Mouse (Mus musculus): ENCODE measurements around the gene Sec22b. TPM values are rescaled to one million over a fixed set of nuclear protein-coding genes. Genes with fewer than 3 reads are reported as not detected.

Gene Sec22b
- polyA plus RNA-seq, 1 experiment from 2014 or later, result 111 TPM

DNA sequence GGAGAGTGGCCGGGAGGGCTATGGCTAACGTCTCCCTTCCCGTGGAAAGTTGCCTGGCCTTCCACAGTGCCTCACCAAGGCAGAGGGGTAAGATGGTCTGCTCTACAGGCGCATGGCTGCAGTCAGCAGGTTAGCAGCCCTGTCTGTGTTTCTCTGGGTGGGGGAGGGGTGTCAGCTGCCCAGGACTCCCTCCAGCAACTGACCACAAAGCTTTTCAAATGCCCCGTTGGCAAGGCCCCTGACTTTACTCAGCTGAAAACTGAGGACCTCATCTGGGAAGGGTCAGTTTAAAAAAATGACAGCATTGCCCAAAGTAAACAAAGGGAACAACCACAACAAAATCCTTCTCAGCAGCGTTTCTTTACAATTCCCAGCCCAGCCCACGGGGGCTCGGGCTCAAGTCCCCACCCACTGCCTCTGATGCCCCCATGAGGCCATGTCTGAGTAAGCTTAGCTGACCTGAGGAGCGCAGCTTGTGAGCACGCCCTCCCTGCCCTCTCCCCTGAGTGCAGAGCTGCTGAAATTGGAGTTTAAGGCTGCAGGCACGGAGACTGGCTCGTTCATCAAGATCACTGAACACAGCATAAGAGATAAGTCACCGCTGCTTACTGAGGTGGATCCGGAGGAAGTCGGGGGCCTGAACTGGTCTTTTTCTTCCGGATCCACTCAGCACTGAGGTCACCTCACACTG is 41.4 kb downstream of the Sec22b start:
- Histone ChIP-seq H3K4me2 (ENCODE audit: low read depth, low read length) (peak overlapping the region; percentile 12; the same call in 1 of the 2 replicates), H3K27me3 (ENCODE audit: control insufficient read depth, insufficient read depth, low read length) (no peaks in the 10 kb centered on the region), H3K4me3 (ENCODE audit: low read depth, low read length) (no peak overlapping the region), H3K27ac (ENCODE audit: low read depth, low read length) (no peak overlapping the region), H3K9ac (replicated peaks; ENCODE audit: low read depth, low read length) (no peak overlapping the region), H3K4me1 (ENCODE audit: control insufficient read depth, insufficient read depth, low read length) (peaks cover 28% of the 10 kb centered on the region; the same call in 1 of the 2 replicates), H3K36me3 (ENCODE audit: control insufficient read depth, insufficient read depth, low read length) (no peaks in the 10 kb centered on the region), H3K9me3 (ENCODE audit: control insufficient read depth, low read length) (no peaks in the 10 kb centered on the region)
- WGBS, result 10% methylated on average over 16 of the region's 16 CpGs
- ATAC-seq (ENCODE audit: low read depth), result no peak

DNA sequence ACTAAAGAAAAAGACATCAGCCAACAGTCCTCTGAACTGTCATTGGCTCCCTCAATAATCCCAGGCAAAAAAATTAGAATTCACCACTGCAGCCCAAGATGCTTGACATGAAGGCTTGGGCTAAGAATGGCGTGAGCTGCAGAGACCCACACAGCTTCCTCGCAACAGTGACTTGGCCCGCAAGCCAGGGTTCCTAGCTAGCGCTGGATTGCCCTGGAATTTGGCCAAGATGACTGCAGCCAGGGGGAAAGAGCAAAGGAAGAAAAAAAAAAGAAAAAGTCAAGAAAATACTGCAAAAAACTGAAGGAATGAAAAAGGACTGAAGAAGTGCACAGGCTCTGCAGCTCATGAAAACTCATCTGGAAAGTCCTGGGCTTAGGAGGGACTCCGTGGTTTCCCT is 43.5 kb downstream of the Sec22b start:
- WGBS, result 65% methylated on average over 5 of the region's 5 CpGs
- no peak overlapping the region for H3K4me3 ChIP-seq (ENCODE audit: low read depth, low read length)
- no peaks in the 10 kb centered on the region for H3K36me3 ChIP-seq (ENCODE audit: control insufficient read depth, insufficient read depth, low read length)
- ATAC-seq (ENCODE audit: low read depth), result no peak
- no peak overlapping the region for H3K27ac ChIP-seq (ENCODE audit: low read depth, low read length)
- peaks cover 21% of the 10 kb centered on the region; the same call in 1 of the 2 replicates for H3K4me1 ChIP-seq (ENCODE audit: control insufficient read depth, insufficient read depth, low read length)
- no peaks in the 10 kb centered on the region for H3K9me3 ChIP-seq (ENCODE audit: control insufficient read depth, low read length)
- H3K27me3 ChIP-seq (ENCODE audit: control insufficient read depth, insufficient read depth, low read length), result no peaks in the 10 kb centered on the region
- no peak overlapping the region for H3K4me2 ChIP-seq (ENCODE audit: low read depth, low read length)
- no peak overlapping the region for H3K9ac ChIP-seq (replicated peaks; ENCODE audit: low read depth, low read length)

DNA sequence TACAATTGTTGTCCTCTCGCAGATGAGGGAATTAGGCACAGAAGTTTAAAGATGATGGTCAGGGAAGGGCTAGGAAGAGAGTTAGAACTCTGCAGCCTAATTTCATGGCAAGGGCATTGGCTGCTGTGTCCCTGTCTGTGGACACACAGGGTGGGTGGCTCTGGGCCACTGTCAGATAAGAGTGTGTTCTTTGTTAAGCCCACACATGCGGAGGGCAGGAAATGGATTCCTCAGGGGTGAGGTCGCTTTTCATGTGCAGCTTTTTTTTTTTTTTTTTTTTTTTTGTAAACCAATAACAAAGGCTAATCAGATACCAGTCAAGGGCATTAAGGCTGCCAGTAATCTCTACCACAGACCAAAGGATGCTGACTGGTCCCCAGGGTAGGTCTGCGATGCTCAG is 45.4 kb downstream of the Sec22b start:
- 49% methylated on average over 4 of the region's 4 CpGs for WGBS
- Histone ChIP-seq H3K4me3 (ENCODE audit: low read depth, low read length) (no peak overlapping the region), H3K27ac (ENCODE audit: low read depth, low read length) (no peak overlapping the region), H3K9me3 (ENCODE audit: control insufficient read depth, low read length) (no peaks in the 10 kb centered on the region), H3K36me3 (ENCODE audit: control insufficient read depth, insufficient read depth, low read length) (no peaks in the 10 kb centered on the region), H3K27me3 (ENCODE audit: control insufficient read depth, insufficient read depth, low read length) (no peaks in the 10 kb centered on the region), H3K9ac (replicated peaks; ENCODE audit: low read depth, low read length) (no peak overlapping the region), H3K4me1 (ENCODE audit: control insufficient read depth, insufficient read depth, low read length) (peaks cover 7% of the 10 kb centered on the region; the same call in 1 of the 2 replicates), H3K4me2 (ENCODE audit: low read depth, low read length) (no peak overlapping the region)
- ATAC-seq (ENCODE audit: low read depth), result no peak

DNA sequence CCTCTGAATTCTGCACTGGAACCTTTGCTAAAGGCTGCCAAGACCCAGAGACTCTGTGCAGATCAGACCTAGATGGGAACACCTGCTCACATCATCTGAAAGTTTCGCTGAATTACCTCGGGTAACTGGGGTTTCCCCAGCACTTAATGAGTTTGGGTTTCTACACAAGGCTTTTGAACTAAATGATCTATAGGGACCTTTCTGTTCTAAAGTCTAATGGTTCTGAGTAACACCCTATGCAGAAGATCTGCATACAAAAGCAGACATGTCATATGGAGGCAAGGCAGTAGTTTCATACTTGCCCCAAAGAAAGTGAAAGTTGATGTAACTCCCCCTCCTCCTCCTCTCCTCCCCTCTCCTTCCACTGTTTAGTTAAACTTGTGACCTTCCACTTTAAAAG is 47.5 kb downstream of the Sec22b start:
- no peak for ATAC-seq (ENCODE audit: low read depth)
- Histone ChIP-seq H3K27me3 (ENCODE audit: control insufficient read depth, insufficient read depth, low read length) (no peaks in the 10 kb centered on the region), H3K27ac (ENCODE audit: low read depth, low read length) (no peak overlapping the region), H3K36me3 (ENCODE audit: control insufficient read depth, insufficient read depth, low read length) (no peaks in the 10 kb centered on the region), H3K4me3 (ENCODE audit: low read depth, low read length) (no peak overlapping the region), H3K9ac (replicated peaks; ENCODE audit: low read depth, low read length) (no peak overlapping the region), H3K4me2 (ENCODE audit: low read depth, low read length) (no peak overlapping the region), H3K4me1 (ENCODE audit: control insufficient read depth, insufficient read depth, low read length) (no peaks in the 10 kb centered on the region), H3K9me3 (ENCODE audit: control insufficient read depth, low read length) (no peaks in the 10 kb centered on the region)
- WGBS, result 82% methylated on average over 2 of the region's 2 CpGs

DNA sequence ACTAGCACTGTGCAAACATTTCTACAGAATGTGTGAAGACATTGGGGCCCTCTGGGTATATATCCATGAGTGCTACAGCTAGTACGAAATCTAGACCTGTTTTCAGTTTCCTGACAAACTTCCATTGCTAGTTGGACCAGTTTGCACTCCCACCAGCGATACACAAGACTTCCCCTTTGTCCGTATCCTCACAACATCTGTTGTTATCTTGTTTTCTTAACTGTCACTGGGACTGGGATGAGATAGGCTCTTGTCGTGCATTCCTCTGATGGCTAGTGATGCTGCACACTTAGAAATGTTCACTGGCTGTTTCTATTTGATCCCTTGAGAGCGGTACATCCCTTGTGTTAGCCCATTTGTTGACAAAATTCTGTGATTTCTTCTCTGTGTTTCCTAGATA is 49.0 kb downstream of the Sec22b start:
- 76% methylated on average over 5 of the region's 5 CpGs for WGBS
- ATAC-seq (ENCODE audit: low read depth), result no peak

DNA sequence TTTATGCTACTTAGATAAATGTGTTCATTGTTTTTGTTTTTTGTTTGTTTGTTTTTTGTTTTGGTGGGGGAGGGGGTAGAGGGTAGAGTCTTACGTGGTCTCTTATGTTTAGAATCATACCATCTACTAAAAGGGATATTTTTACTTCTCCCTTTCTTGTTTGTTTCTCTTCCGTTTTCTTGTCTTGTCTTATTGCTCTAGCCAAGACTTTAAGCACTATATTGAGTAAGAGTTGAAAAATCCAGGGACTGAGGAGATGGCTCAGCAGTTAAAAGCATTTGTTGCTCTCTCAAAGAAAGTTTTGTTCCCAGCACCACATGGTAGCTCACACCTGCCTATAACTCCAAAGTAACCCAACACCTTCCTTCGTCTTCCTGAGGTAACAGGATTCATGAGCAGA is 50.1 kb downstream of the Sec22b start:
- H3K27me3 ChIP-seq (ENCODE audit: control insufficient read depth, insufficient read depth, low read length), result no peaks in the 10 kb centered on the region
- 88% methylated on average over 3 of the region's 3 CpGs for WGBS
- H3K9ac ChIP-seq (replicated peaks; ENCODE audit: low read depth, low read length), result no peak overlapping the region
- H3K4me2 ChIP-seq (ENCODE audit: low read depth, low read length), result no peak overlapping the region
- ATAC-seq (ENCODE audit: low read depth), result no peak
- H3K36me3 ChIP-seq (ENCODE audit: control insufficient read depth, insufficient read depth, low read length), result no peaks in the 10 kb centered on the region
- no peaks in the 10 kb centered on the region for H3K9me3 ChIP-seq (ENCODE audit: control insufficient read depth, low read length)
- H3K27ac ChIP-seq (ENCODE audit: low read depth, low read length), result no peak overlapping the region
- H3K4me3 ChIP-seq (ENCODE audit: low read depth, low read length), result no peak overlapping the region
- H3K4me1 ChIP-seq (ENCODE audit: control insufficient read depth, insufficient read depth, low read length), result no peaks in the 10 kb centered on the region

More for the DNA sequence above, 49.0 kb downstream of the Sec22b start:
- Histone ChIP-seq H3K4me3 (ENCODE audit: low read depth, low read length) (no peak overlapping the region), H3K9me3 (ENCODE audit: control insufficient read depth, low read length) (no peaks in the 10 kb centered on the region), H3K36me3 (ENCODE audit: control insufficient read depth, insufficient read depth, low read length) (no peaks in the 10 kb centered on the region), H3K4me2 (ENCODE audit: low read depth, low read length) (no peak overlapping the region), H3K27me3 (ENCODE audit: control insufficient read depth, insufficient read depth, low read length) (no peaks in the 10 kb centered on the region), H3K9ac (replicated peaks; ENCODE audit: low read depth, low read length) (no peak overlapping the region), H3K27ac (ENCODE audit: low read depth, low read length) (no peak overlapping the region), H3K4me1 (ENCODE audit: control insufficient read depth, insufficient read depth, low read length) (no peaks in the 10 kb centered on the region)

DNA sequence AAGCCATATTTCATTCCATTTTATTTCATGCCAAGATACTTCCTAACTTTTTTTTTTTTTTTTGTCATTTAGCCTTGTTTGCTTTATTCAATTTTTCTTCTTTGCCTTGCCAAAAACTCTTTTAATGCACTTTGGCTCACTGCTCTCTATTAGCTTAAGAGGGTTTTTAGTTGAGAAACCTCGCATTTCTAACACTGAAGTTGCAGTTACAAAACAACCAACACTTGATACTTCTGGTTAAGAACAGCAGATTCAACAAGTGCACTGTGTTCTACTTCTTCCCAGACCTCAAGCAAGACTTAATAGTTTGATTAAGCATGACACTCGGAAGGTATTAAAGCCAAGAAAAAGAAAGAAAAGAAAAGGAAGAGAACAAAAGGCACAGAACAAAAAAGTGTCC is 52.2 kb downstream of the Sec22b start:
- Histone ChIP-seq H3K36me3 (ENCODE audit: control insufficient read depth, insufficient read depth, low read length) (no peaks in the 10 kb centered on the region), H3K9ac (replicated peaks; ENCODE audit: low read depth, low read length) (no peak overlapping the region), H3K4me1 (ENCODE audit: control insufficient read depth, insufficient read depth, low read length) (no peaks in the 10 kb centered on the region), H3K4me2 (ENCODE audit: low read depth, low read length) (no peak overlapping the region), H3K27me3 (ENCODE audit: control insufficient read depth, insufficient read depth, low read length) (no peaks in the 10 kb centered on the region), H3K9me3 (ENCODE audit: control insufficient read depth, low read length) (no peaks in the 10 kb centered on the region), H3K4me3 (ENCODE audit: low read depth, low read length) (no peak overlapping the region), H3K27ac (ENCODE audit: low read depth, low read length) (no peak overlapping the region)
- 84% methylated on average over 2 of the region's 2 CpGs for WGBS
- no peak for ATAC-seq (ENCODE audit: low read depth)

DNA sequence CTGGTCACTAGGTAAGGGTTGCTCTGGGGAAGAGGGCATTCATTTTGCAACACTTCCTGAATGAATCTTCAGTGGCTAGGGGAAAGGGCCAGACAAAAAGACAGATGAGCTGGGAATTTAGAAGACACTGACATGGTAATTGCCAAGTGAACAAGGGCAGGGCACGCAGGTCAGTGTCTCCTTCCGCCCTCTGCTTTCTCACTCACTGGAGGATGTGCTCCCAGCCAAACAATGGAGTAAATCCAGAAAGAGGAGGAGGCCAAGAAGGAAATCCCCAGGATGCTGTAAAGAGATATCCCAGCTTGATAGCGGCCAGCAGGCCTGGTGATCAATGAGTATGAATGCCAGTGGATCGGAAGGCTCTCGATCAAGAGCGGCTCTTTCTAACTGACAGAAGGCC is 55.3 kb downstream of the Sec22b start:
- WGBS, result 62% methylated on average over 6 of the region's 6 CpGs
- Histone ChIP-seq H3K4me2 (ENCODE audit: low read depth, low read length) (no peak overlapping the region), H3K9me3 (ENCODE audit: control insufficient read depth, low read length) (no peaks in the 10 kb centered on the region), H3K27me3 (ENCODE audit: control insufficient read depth, insufficient read depth, low read length) (no peaks in the 10 kb centered on the region), H3K36me3 (ENCODE audit: control insufficient read depth, insufficient read depth, low read length) (no peaks in the 10 kb centered on the region), H3K27ac (ENCODE audit: low read depth, low read length) (no peak overlapping the region), H3K4me1 (ENCODE audit: control insufficient read depth, insufficient read depth, low read length) (no peaks in the 10 kb centered on the region), H3K4me3 (ENCODE audit: low read depth, low read length) (no peak overlapping the region), H3K9ac (replicated peaks; ENCODE audit: low read depth, low read length) (no peak overlapping the region)
- ATAC-seq (ENCODE audit: low read depth), result no peak

DNA sequence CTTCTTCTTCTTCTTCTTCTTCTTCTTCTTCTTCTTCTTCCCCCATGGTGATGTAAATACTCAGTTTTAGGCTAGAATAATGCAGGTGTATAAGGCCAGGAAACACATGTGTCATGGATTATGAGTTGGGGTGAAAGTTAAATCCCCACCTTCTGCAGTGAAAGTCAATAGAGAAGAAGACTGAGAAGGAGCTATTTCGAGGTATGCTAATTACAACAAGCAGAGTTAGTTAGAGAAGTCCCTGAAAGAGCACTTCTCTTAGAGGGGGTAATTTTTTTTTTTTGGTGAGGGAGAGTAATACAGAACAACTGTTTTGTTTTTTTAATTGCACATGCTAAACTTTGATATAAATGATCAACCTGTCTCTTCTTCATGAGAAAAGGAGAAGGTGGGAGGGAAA is 55.9 kb downstream of the Sec22b start:
- no peak overlapping the region for H3K4me3 ChIP-seq (ENCODE audit: low read depth, low read length)
- no peak overlapping the region for H3K4me2 ChIP-seq (ENCODE audit: low read depth, low read length)

More for the DNA sequence above, 55.9 kb downstream of the Sec22b start:
- Histone ChIP-seq H3K36me3 (ENCODE audit: control insufficient read depth, insufficient read depth, low read length) (no peaks in the 10 kb centered on the region), H3K27ac (ENCODE audit: low read depth, low read length) (no peak overlapping the region), H3K4me1 (ENCODE audit: control insufficient read depth, insufficient read depth, low read length) (no peaks in the 10 kb centered on the region), H3K9ac (replicated peaks; ENCODE audit: low read depth, low read length) (no peak overlapping the region), H3K9me3 (ENCODE audit: control insufficient read depth, low read length) (no peaks in the 10 kb centered on the region), H3K27me3 (ENCODE audit: control insufficient read depth, insufficient read depth, low read length) (no peaks in the 10 kb centered on the region)
- ATAC-seq (ENCODE audit: low read depth), result no peak
- 85% methylated on average over 1 of the region's 1 CpGs for WGBS
